Mouse (Mus musculus) lung, adult 2 months (tissue): ENCODE data around the gene Pdhx.

Experiments used
- CTCF ChIP-seq: fragments of 200-500 bp; IDR thresholded peaks from 2 replicates; pipeline ENCODE4 v1.5.1; 2011; ENCODE audit warnings: mild to moderate bottlenecking, low read length, control low read depth; ENCODE audit not compliant: insufficient read depth
- POLR2A ChIP-seq: fragments of 200-500 bp; IDR thresholded peaks from 2 replicates; pipeline ENCODE4 v1.6.1; 2011; ENCODE audit warnings: low read depth, mild to moderate bottlenecking, control low read depth, low read length, borderline replicate concordance; ENCODE audit errors: extremely low read depth

DNA sequence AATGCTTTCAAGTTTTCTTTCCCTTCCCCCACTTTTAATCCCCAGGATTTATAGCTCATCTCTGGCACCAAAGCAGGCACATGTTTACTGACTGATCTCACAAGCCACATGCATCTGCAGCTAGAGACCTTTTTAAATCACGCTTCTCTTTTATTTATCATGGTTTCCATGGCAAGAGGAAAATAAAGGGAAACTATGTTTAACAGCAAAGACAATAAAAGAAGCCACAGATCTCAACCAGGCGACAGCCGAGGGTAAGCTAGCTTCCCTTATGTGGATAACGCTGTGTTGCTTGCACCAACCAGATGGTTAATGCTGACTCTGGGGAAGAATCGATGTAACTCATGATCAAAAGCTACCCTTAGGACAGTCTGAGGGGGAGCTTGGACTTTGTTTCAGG is 75.0 kb downstream of the Pdhx start:
- TF ChIP-seq CTCF (no peak), POLR2A (no peak)
